Mouse (Mus musculus) kidney, adult 2 months (tissue): ENCODE data around the gene Gm9507. TPM values are rescaled to one million over a fixed set of nuclear protein-coding genes. Genes with fewer than 3 reads are reported as not detected.
"Not testable (repeated sequence)": the region's sequence is repeated elsewhere in the genome, so short reads cannot be mapped to it uniquely, and the experiment has no call there.

Experiments used
- DNase-seq: peaks from one replicate; pipeline ENCODE4 v3.0.0; 2021
- H3K27ac ChIP-seq: fragments of 200-500 bp; 2 replicates; pipeline ENCODE4 v1.5.1; 2012; ENCODE audit warnings: low read depth, low read length, control low read depth, inconsistent platforms; ENCODE audit not compliant: insufficient read depth
- H3K27me3 ChIP-seq: fragments of 200-500 bp; replicated peaks from 2 replicates; pipeline ENCODE4 v1.6.1; 2012; ENCODE audit warnings: mild to moderate bottlenecking, moderate library complexity, low read length, inconsistent platforms; ENCODE audit not compliant: control insufficient read depth, insufficient read depth
- H3K36me3 ChIP-seq: fragments of 200-500 bp; 2 replicates; pipeline ENCODE4 v1.6.1; 2012; ENCODE audit warnings: mild to moderate bottlenecking, moderate library complexity, low read length, inconsistent platforms; ENCODE audit not compliant: control insufficient read depth, insufficient read depth
- H3K4me1 ChIP-seq: fragments of 200-500 bp; 2 replicates; pipeline ENCODE4 v1.6.1; 2011; ENCODE audit warnings: low read length; ENCODE audit not compliant: control insufficient read depth, insufficient read depth
- H3K4me3 ChIP-seq: fragments of 200-500 bp; 2 replicates; pipeline ENCODE4 v1.5.1; 2011; ENCODE audit warnings: mild to moderate bottlenecking, low read depth, low read length, control low read depth; ENCODE audit not compliant: insufficient read depth
- CTCF ChIP-seq: fragments of 200-500 bp; conservative IDR thresholded peaks from 2 replicates; pipeline ENCODE4 v1.5.1; 2011; ENCODE audit warnings: low read depth, mild to moderate bottlenecking, control low read depth, low read length, moderate library complexity, mixed read lengths; ENCODE audit not compliant: insufficient read depth, insufficient read length
- POLR2A ChIP-seq: fragments of 200-500 bp; IDR thresholded peaks from one replicate; pipeline ENCODE4 v1.6.1; 2011; ENCODE audit warnings: low read depth, low read length, control low read depth
- WGBS: fragments of 180-500 bp; shearing (Covaris S2); methylation state at CpG from one replicate; pipeline ENCODE4 v1.1.7; 2018; 5-methylcytosine and 5-hydroxymethylcytosine counted together
- polyA plus RNA-seq: library from polyadenylated mRNA; depleted of rRNA; stranded (reverse); fragments of >200 nt; gene quantifications from 2 replicates; pipeline ENCODE4 v1.2.3, GENCODE M21; 2012

Gene Gm9507
- polyA plus RNA-seq, 1 experiment = not detected

DNA sequence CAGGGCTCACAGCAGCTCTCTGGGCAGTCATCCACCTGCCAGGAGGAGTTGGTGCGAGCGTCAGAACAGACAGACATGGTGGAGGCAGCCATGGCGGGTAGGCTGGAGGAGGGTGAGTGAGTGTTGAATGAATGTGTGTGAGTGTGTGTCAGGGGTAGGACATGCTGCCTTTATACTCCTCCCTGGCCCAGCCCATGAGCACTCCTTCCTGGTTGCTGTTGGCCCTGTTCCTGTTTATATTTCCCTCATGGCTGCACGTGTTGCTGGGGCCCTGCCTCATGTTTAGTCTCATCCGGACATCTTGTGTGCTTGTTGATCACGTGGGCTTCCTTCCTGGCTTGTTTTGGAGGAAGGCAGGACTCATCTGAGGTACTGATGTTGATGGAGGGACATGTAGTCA is 15.3 kb upstream of the Gm9507 start, which contains the start of gene Krtap10-4:
Gene Krtap10-4, minus strand, starts transcription at position 145 of the 400 bp plus-strand sequence.
- DNase-seq = no peak
- H3K4me3 ChIP-seq = no peak within 1 kb of the TSS
- H3K36me3 ChIP-seq = no peaks in the 10 kb centered on the region
- 56% methylated on average over 6 of the region's 6 CpGs for WGBS
- H3K27ac ChIP-seq = no peak within 1 kb of the TSS
- TF ChIP-seq CTCF = no peak
- no peak for TF ChIP-seq POLR2A
- no peaks in the 10 kb centered on the region for H3K27me3 ChIP-seq
- no peaks in the 10 kb centered on the region for H3K4me1 ChIP-seq

DNA sequence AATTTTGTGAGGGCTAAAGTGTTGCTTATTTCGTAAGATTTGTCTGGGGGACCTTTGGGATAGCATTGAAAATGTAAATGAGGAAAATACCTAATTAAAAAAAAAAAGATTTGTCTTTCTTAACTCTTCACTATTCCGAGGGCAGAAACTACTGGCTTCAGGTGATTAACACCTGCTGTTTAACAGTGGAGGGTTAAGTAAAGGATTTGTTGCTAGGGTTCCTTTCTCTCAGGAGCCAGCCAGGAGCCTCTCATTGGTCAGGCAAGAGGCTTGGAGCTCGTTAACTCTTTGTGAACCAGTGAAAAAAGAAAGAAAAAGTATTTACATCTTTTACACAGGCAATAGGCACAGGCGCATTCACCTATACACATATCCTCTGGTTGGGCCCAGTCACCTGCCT is 7.6 kb upstream of the Gm9507 start:
- TF ChIP-seq POLR2A = no peak
- TF ChIP-seq CTCF = no peak
- Histone ChIP-seq H3K36me3 (no peaks in the 10 kb centered on the region), H3K4me3 (no peak overlapping the region), H3K27ac (no peak overlapping the region), H3K27me3 (no peaks in the 10 kb centered on the region), H3K4me1 (no peaks in the 10 kb centered on the region)
- no peak for DNase-seq
- 50% methylated on average over 4 of the region's 4 CpGs for WGBS

DNA sequence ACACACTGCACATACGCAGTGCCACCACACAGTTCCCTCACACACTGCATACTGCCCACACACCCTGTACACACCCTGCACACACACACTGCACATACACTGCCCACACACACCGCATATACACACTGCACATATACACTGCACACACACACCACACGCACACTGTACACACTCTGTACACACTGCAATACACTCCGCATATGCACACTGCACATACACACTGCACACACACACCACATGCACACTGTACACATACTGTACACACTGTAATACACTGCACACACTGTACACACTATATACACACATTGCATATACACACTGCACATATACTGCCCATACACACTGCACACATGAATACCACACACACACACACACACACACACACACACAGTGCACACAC is 6.9 kb upstream of the Gm9507 start:
- TF ChIP-seq CTCF = no peak
- TF ChIP-seq POLR2A = no peak
- H3K4me1 ChIP-seq = no peaks in the 10 kb centered on the region
- 94% methylated on average over 4 of the region's 4 CpGs for WGBS
- no peak for DNase-seq
- H3K27me3 ChIP-seq = no peaks in the 10 kb centered on the region
- no peaks in the 10 kb centered on the region for H3K36me3 ChIP-seq
- no peak overlapping the region for H3K4me3 ChIP-seq
- H3K27ac ChIP-seq = no peak overlapping the region

DNA sequence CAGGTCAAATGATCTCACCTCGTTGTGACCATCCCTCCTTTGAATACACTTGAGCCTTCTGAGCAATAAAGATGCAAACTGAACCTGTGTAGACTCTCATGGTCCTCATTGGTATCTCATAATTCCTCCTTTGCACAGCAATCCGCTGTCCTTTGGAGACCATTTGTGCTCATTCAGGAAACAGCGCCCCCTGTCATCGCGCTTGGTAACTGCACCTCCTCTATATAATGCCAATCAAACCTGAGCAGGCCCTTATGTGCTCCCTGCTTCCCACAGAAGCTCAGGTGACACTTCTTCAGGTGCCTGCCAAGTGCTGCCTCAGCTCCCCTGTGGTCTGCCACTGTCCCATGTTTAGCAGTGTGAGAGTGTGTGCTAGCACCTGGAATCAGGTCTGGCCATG is 3.9 kb upstream of the Gm9507 start:
- no peak overlapping the region for H3K4me3 ChIP-seq
- DNase-seq = peak; percentile 9
- H3K27ac ChIP-seq = no peak overlapping the region
- H3K4me1 ChIP-seq = no peaks in the 10 kb centered on the region
- TF ChIP-seq POLR2A (no peak), CTCF (peak; percentile 68)
- no peaks in the 10 kb centered on the region for H3K27me3 ChIP-seq
- WGBS = 32% methylated on average over 5 of the region's 5 CpGs
- no peaks in the 10 kb centered on the region for H3K36me3 ChIP-seq

DNA sequence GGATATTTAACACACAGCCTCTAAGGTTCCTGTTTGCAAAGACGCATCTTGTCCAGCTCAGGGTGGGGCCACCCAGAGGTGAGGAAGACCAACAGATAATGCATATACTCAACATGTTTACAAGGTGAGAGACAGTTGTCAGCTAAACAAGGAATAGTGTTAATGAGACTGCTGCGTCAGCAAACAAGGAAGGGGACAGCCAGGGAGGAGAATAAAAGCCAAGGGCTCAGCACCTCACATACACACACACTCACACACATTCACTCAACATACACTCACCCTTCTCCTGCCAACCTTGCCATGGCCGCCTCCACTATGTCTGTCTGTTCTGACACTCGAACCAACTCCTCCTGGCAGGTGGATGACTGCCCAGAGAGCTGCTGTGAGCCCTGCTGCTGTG is 2.7 kb upstream of the Gm9507 start, which contains the start of gene Gm2696:
Gene Gm2696, plus strand, starts transcription at position 301 of the 400 bp plus-strand sequence.
- DNase-seq = no peak
- H3K36me3 ChIP-seq = no peaks in the 10 kb centered on the region
- H3K4me3 ChIP-seq = no peak within 1 kb of the TSS
- no peaks in the 10 kb centered on the region for H3K27me3 ChIP-seq
- 63% methylated on average over 4 of the region's 4 CpGs for WGBS
- no peaks in the 10 kb centered on the region for H3K4me1 ChIP-seq
- TF ChIP-seq POLR2A = no peak
- no peak for TF ChIP-seq CTCF
- no peak within 1 kb of the TSS for H3K27ac ChIP-seq

DNA sequence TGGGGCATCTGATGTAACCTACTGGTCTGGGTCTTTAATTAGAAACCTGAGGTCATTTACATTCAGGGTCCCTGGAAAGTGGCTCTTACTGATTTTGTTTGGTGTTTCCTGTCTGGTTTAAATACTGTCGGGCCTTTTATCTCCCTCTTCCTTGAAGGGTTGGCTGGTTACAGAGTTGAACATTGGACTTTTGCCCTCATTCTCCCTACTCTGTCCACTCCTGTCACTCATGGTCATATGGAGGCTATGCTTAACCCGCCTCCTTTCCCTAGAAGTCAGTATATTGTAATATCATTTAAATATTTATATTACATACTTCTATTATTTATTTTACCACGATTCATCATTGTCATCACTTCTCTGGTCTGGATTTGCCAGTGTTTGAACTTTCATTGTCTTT is 7.5 kb downstream of the Gm9507 start:
- Histone ChIP-seq H3K4me1 (no peaks in the 10 kb centered on the region), H3K36me3 (no peaks in the 10 kb centered on the region), H3K4me3 (no peak overlapping the region), H3K27me3 (no peaks in the 10 kb centered on the region), H3K27ac (no peak overlapping the region)
- TF ChIP-seq POLR2A (no peak), CTCF (no peak)
- 59% methylated on average over 3 of the region's 3 CpGs for WGBS
- peak; percentile 4 for DNase-seq

DNA sequence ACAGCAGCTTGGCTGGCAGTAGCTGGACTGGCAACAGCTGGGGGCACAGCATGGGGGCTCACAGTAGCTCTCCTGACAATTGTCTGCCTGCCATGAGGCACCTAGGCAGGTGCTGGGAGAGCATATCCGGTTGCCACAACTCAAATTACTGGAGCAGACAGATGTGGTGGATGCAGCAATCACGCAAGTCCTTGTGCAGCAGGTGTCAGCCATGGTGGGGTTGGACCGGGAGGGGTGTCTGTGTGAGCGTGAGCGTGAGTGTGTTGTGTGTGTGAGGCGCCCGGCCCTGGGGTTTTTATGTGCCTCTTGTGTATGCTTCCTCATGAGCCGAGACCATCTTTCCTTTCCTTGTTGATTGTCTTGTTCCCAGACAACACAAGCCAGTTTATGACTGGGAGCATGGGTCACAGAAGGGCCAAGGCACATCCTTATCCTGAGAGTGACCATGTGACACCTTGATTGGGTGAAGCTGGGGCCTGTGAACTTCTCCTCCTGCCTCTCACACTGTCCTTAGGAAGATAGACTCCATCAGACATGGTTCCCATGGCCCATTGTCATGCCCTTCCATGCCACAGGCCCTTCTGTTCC is 12.6 kb downstream of the Gm9507 start, which contains the start of gene Gm19668:
Gene Gm19668, minus strand, starts transcription at position 213 of the 588 bp plus-strand sequence.
- 56% methylated on average over 8 of the region's 8 CpGs for WGBS
- Histone ChIP-seq H3K36me3 (no peaks in the 10 kb centered on the region), H3K27ac (no peak within 1 kb of the TSS), H3K4me1 (no peaks in the 10 kb centered on the region), H3K27me3 (no peaks in the 10 kb centered on the region), H3K4me3 (no peak within 1 kb of the TSS)
- no peak for TF ChIP-seq POLR2A
- TF ChIP-seq CTCF = no peak
- DNase-seq = no peak

DNA sequence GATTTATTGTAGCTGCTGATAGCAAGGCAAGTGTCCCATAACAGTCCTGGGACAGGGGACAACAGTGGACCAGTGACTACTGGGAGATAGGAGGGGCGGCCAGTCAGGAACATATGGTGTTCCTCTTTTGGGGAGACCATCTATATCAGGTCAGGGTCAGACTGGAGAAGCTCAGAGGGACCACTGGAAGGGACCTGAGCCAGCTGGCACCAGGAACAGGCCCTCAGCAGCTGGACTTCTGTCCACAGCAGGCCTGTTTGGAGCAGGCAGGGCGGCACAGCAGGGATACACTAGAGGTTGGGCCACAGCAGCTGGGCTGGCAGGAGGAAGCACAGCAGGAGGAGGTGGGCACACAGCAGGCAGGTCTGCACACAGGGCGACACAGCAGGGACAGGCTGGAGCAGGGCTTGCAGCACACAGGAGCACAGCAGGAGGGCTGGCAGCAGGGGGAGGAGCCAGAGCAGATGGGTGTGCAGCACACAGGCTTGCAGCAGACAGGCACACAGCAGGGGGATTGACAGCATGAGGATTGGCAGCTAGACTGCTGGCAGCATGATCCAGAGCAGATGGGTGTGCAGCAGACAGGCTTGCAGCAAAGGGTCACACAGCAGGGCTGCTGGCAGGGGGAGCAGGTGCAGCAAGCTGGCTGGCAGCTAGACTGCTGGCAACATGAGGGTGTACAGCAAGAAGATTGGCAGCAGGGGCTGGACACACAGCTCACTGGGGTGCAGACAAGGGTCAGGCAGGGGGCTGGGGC is 13.3 kb downstream of the Gm9507 start:
- H3K27me3 ChIP-seq, DNase-seq, H3K4me3 ChIP-seq, H3K4me1 ChIP-seq, H3K27ac ChIP-seq, H3K36me3 ChIP-seq: not testable (repeated sequence)
- WGBS = 70% methylated on average over 3 of the region's 3 CpGs
